Mouse (Mus musculus): ENCODE measurements around the gene Gm45623. TPM values are rescaled to one million over a fixed set of nuclear protein-coding genes. Genes with fewer than 3 reads are reported as not detected.

Gm45623 gene
- total RNA-seq, 1 experiment from 2014 or later: not detected

GRCm38 (mm10) chr13:56752474-56753191, 994 bp downstream of the Gm45623 start:
- DNase-seq: no peak

DNA sequence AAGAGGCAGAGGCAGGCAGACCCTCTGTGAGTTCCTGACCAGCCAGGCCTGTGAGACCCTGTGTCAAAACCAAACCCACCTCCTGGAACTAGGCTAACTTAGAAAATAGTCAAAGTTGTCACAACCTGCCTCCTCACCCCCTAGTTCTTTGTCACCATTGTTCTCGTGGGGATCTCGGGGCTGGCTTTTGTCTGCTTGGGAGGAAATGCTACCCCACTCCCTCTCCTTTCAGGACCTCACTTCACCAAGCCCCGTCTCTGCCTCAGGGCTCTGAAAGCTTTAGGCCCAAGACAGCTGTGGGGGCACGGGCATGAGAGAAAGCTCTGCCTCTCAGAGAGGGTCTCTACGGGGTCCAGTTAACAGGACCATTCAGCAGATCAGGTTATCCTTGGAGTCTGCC, 1.9 kb downstream of the Gm45623 start:
- no peak for DNase-seq

DNA sequence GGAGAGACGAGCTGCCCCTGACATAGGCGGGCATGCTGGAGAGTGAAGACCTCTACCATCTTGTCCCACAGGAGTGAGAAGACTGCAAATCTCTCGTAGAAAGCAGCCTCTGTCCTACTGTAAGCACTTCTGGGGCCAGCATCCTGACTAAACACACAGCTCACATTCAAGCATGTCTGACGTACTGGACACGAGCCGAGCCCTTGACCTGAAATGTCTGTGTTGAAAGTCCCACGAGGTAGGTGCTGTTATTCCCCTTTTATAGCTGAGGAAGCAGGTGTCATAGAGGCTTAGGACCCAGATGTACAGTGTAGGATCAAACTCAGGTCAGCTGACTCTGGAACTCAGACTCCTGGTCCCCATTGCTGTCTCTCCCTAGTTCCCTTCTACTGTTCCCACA, 4.2 kb downstream of the Gm45623 start:
- no peak for DNase-seq

DNA sequence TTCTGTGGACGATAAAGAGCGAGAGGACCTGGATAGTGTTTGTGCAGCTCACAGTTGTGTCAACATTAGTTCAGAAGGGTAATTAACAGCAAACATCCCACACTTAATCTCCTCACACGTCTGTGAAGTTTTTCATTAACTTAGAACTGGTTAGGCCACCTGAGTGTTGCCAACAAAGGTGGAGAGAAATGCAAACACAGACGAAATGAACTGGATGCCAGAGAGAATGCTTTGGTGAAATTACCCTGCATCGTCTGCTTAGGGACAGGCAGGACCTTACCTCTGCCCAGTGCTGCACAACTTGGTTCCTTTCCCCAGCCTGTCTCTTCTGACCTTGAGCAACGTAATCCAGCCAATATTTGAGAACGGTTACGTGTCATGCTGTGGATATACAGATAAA, 6.1 kb downstream of the Gm45623 start:
- DNase-seq: no peak

GRCm38 (mm10) chr13:56746739-56747532, 6.7 kb downstream of the Gm45623 start:
- no peak for DNase-seq

DNA sequence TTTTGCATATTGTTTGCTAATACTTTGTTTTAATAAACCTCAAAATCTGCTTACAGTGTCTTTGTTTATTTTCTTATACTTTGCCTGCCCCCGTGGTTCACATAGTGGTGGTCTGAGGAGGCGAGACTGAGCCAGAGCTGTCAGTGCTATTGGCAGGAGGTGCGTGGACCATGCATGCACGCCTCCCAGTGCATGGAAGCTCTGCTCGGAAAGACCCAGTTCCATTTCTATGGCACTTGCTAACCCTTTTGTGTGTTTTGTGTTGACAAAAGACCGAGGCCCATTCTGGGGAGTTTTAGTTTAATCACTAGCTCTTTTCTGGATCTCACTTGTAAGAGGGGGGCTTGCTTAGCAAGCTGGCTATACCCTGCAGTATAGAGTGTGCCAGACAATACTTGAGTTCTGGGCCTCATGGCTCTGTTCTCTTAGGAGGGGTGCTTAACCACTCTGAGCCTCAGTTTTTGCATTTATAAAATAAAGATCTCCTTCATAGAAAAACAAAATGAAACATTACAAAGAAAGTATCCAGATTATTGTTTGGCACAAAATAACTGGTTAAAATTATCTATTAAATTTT, 11.2 kb downstream of the Gm45623 start:
- no peak for DNase-seq

- DNase-seq: no peak
Observed at GRCm38 (mm10) chr13:56741691-56742090, 11.9 kb downstream of the Gm45623 start.

- DNase-seq: no peak
Observed at GRCm38 (mm10) chr13:56740496-56740895, 13.1 kb downstream of the Gm45623 start.

DNA sequence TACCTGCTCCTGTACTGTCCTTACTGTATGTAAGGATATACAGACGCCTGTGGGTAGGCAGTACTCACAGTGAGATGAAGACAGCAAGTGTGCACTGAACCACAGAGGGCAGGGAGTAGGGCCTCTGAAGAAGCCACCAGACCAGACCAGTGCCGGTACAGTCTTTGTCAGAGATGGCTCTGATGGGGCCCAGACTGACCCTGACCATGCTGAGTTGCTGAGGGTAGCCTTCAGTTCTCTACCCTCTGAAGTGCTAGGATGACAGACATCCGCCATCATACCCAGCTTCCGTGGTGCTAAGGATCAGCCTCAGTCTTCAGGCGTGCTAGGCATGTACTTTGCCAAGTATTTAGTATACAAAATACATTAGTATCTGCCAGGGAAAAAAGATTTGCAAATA, 14.1 kb downstream of the Gm45623 start:
- no peak for DNase-seq

- DNase-seq: peak; percentile 22
Observed at GRCm38 (mm10) chr13:56735212-56735875, 18.3 kb downstream of the Gm45623 start.

DNA sequence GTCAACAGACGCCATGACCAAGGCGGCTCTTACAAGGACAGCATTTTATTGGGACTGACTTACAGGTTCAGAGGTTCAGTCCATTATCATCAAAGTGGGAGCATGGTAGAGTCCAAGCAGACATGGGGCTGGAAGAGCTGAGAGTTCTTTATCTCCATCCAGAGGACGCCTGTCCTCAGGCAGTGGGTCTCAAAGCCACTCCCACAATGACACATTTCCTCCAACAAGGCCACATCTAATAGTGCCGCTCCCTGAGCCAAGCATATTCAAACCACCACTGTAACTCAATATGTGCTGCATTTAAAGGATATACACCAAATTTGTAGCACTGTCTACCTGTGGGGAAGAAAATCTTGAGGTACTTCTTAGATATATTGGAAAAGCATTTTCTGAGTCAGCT, 19.0 kb downstream of the Gm45623 start:
- no peak for DNase-seq

DNA sequence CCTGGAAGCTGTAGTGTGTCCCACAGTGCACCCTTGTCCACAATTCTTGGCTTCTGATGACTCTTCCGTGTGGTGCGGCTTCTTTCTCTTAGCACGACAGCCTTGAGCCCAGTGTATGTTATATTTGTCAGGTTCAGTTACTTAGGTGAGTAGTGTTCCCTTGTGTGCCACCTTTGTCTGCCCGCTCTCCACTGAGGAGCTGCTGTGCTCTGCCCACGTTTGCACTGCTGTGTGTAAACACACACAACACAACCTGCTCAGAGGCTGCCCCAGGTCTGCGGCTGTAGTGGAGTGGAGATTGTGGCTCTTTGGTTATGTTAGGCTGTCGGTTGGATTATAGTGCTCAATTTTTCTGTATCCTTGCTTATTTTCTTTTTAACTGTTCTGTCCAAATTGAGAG, 24.6 kb downstream of the Gm45623 start:
- DNase-seq: no peak

DNA sequence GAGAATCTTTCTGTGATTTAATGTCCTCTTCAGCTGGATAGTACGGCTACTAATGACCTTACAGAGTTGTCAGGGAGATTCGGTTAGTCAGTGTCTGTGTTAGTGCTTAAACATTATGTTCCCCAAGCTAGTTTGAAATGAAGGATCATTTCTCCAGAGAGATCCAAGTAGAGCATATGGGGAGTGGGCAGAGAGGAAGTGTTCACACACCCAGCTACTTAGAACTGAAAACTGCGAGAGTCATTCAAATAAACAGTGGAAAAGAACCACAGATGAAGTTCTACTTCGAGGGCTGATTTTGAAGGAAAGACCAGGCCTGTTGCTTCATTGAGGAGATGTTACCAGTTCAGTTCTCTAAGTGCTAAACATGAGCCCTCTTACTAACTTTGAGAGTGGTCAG, 27.1 kb downstream of the Gm45623 start:
- no peak for DNase-seq

DNA sequence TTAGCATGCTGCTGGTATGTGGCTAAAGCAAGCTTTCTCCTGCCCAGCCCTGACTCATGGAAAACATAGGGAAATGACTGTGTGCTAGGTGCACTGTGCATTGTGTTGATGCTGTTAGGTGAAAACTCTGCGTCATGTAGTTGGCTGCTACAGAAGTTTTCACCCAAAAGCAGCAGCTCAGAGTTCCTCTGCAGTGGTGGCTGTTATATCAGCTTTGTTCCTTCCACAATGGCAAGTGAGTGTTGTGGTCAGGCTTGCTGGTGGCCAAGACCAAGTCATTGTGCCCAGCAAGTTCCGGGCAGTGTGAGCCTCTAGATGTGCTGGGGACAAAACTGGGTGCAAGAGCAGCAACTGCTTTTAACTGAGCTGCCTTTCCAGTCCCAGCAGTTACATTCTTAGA, 41.4 kb downstream of the Gm45623 start:
- no peak for DNase-seq

DNA sequence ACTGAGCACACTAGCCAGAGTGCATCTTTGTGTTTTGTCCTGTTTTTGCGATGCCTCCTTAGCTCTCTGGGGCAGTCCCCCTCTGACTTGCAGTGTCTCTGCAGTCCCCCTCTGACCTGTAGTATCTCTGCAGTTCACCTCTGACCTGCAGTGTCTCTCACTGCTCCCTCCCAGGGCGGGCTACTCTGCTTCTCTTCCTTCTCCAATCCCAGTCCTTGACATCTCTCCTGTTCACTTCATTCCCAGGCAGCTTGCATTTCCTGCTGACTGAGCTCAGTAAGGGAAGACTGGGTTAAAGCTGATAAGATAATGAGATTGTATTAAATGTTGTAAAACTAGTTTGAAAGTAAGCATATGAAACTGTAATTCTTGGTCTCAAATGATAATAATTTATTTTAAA, 43.0 kb downstream of the Gm45623 start:
- DNase-seq: no peak

DNA sequence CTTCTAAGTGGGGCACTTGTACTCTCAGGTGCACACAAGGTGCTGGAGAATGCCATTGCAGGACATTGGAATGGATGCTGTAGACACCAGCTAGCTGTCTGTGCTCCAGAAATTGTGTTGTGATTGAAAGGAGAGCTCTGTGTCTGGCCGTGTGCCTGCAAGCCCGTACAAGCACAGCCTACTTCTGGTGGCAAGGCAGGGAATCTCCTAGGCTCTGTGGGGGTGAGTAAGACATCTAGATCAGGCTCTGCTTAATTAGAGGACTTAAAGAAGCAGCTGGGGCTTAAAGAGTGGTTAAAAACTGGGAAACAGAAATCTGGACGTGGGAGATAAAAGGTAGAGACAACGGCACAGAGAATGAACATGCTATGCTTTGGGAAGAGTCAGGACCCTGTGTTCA, 46.0 kb downstream of the Gm45623 start:
- no peak for DNase-seq

GRCm38 (mm10) chr13:56707111-56707510, 46.5 kb downstream of the Gm45623 start:
- no peak for DNase-seq

DNA sequence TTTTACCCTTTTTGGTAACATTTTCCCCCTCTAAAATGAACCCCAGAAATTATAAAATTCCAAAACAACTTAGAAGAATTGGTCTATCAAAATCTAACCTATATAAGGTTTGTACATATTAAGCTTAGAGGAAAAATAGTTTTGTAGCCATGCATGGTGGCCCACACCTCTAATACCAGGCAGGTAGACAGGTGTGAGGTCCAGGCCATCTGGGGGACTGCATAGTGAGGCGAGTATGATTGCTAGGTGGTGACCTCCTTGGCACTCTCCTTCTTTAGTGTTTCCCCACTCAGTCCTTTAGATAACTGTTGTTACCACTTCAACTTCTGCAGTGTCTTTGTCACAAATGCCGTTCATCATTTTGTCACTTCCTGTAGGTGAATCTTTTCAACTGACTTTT, 49.0 kb downstream of the Gm45623 start:
- DNase-seq: no peak

- peak; percentile 30 for DNase-seq
Observed at GRCm38 (mm10) chr13:56703871-56704321, 49.7 kb downstream of the Gm45623 start.

DNA sequence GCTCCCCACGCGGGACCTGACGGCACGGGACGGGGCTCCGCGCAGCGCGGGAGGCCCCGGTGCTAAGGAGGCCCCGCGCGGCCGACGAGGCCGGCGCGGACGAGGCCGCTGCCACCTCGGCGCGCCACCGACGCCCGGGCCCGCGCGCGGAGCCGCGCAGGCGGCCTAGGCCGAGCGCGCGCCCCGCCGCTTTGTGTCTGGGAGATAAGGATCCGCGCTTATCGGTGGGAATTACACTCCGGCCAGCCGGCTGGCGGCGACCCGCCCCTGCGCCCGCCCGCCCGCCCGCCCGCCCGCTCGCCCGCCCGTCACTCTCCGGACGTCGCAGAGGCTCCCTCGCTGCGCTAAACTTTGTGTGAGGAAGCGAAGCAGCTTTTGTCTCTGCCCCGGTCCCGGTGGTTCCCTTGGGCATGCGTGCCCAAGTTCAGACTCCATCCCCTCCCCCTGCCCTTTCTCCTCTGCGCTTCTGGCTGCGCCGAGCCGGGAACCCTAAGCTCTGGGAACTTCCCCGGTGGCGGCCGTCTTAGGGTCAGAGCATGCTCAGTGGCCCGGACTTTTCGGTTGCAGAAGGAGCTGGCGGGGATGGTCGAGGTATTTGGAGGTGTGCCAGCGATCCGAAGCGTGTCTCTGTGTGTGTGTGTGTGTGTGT, 50.3 kb downstream of the Gm45623 start:
- peak; percentile 74 for DNase-seq

DNA sequence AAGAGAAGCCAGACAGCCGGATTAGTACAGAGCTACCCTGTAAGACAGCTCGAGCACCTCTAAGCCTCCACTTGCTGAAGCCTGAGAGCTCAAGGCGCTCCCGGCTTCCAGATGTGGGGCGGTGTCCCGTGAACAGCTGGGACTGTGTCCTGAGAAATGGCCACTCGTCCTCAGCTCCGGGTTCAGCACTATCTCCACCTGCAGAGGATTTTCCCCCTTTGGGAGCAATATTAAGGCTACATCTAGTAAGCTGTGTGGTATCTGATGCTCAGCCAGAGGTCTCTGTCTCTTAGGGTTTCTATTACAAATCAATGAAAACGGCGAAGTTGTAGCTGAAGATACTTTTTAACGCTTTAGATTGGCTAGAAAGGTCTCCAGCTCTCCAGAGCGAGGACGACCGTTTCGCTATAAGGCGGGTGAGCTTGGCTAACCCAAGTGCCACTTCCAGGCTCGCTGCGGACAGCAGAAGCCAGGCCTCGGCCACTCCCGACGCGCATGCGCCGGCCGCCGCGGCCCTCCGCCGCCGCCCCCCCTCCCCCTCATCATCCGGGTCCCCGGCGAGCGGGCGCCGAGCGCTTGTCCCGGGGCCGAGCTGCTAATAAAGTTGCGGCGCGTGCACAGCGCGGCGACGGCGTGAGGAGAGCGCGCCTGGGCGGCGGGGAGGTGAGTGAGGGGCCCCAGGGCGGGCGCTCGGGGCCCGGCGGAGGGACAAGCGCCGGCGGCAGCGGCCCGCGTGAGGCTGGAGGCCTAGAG, 51.0 kb downstream of the Gm45623 start, which contains the start of gene Smad5:
Gene Smad5 (plus strand): TSS at position 542 of the 753 bp plus-strand sequence.
- peak; percentile 90 for DNase-seq

Measured in adrenal gland, postnatal 25 days (tissue).